Mouse (Mus musculus): ENCODE data around the gene Cbfa2t2. TPM values are rescaled to one million over a fixed set of nuclear protein-coding genes. Genes with fewer than 3 reads are reported as not detected.

Cbfa2t2 gene
- total and polyA plus RNA-seq, 2 experiments from 2014 or later: 31.3 to 57.8 TPM

- DNase-seq (ENCODE audit: low spot score): peak; percentile 72
- peak; percentile 54; the same call in 1 of the 2 replicates for ATAC-seq (ENCODE audit: low FRiP score)
- Histone ChIP-seq H3K9ac (replicated peaks; ENCODE audit: low read length, poor library complexity, severe bottlenecking) (no peak overlapping the region), H3K4me3 (ENCODE audit: low read depth, low read length) (no peak overlapping the region), H3K4me2 (ENCODE audit: low read depth, low read length, poor library complexity, severe bottlenecking) (no peak overlapping the region), H3K27ac (ENCODE audit: low read depth, low read length) (no peak overlapping the region; the same call in 1 of the 2 replicates), H3K27me3 (ENCODE audit: insufficient read depth, low read length) (no peaks in the 10 kb centered on the region), H3K36me3 (ENCODE audit: insufficient read depth, low read length) (peaks cover 13% of the 10 kb centered on the region; the same call in 1 of the 2 replicates), H3K9me3 (ENCODE audit: low read length) (no peaks in the 10 kb centered on the region), H3K4me1 (ENCODE audit: insufficient read depth, low read length) (no peaks in the 10 kb centered on the region)
- WGBS: 67% methylated on average over 2 of the region's 2 CpGs
- TF ChIP-seq CTCF (IDR thresholded peaks at IDR 0.05): no peak
Measured at GRCm38 (mm10) chr2:154399325-154399724, 37.0 kb upstream of the Cbfa2t2 start.

- TF ChIP-seq CTCF (IDR thresholded peaks at IDR 0.05): no peak
- H3K9me3 ChIP-seq (ENCODE audit: low read length): no peaks in the 10 kb centered on the region
- no peak overlapping the region for H3K4me3 ChIP-seq (ENCODE audit: low read depth, low read length)
- H3K27me3 ChIP-seq (ENCODE audit: insufficient read depth, low read length): no peaks in the 10 kb centered on the region
- no peak overlapping the region for H3K9ac ChIP-seq (replicated peaks; ENCODE audit: low read length, poor library complexity, severe bottlenecking)
- H3K4me1 ChIP-seq (ENCODE audit: insufficient read depth, low read length): peaks cover 9% of the 10 kb centered on the region; the same call in 1 of the 2 replicates
- ATAC-seq (ENCODE audit: low FRiP score) (no peak), DNase-seq (ENCODE audit: low spot score) (no peak)
- WGBS: 69% methylated on average over 1 of the region's 1 CpGs
- H3K27ac ChIP-seq (ENCODE audit: low read depth, low read length): no peak overlapping the region
- H3K4me2 ChIP-seq (ENCODE audit: low read depth, low read length, poor library complexity, severe bottlenecking): no peak overlapping the region
- peaks cover 13% of the 10 kb centered on the region; the same call in 1 of the 2 replicates for H3K36me3 ChIP-seq (ENCODE audit: insufficient read depth, low read length)
Measured at GRCm38 (mm10) chr2:154401976-154402375, 34.3 kb upstream of the Cbfa2t2 start.

- ATAC-seq (ENCODE audit: low FRiP score): 0 out of 2 replicates have a peak, but pooled peaks have one; percentile 21
Measured at GRCm38 (mm10) chr2:154402811-154403210, 33.5 kb upstream of the Cbfa2t2 start.

GRCm38 (mm10) chr2:154405447-154405994, 30.8 kb upstream of the Cbfa2t2 start:
- DNase-seq (ENCODE audit: low spot score): peak; percentile 51
- Histone ChIP-seq H3K27ac (ENCODE audit: low read depth, low read length) (0 out of 2 replicates have a peak overlapping the region, but pooled peaks have one; percentile 12), H3K4me2 (ENCODE audit: low read depth, low read length, poor library complexity, severe bottlenecking) (peak overlapping the region; percentile 69)

More at GRCm38 (mm10) chr2:154402811-154403210, 33.5 kb upstream of the Cbfa2t2 start:
- peak; percentile 69 for DNase-seq (ENCODE audit: low spot score)
- Histone ChIP-seq H3K4me1 (ENCODE audit: insufficient read depth, low read length) (peaks cover 12% of the 10 kb centered on the region; the same call in 1 of the 2 replicates), H3K9ac (replicated peaks; ENCODE audit: low read length, poor library complexity, severe bottlenecking) (no peak overlapping the region), H3K9me3 (ENCODE audit: low read length) (no peaks in the 10 kb centered on the region), H3K27ac (ENCODE audit: low read depth, low read length) (no peak overlapping the region), H3K36me3 (ENCODE audit: insufficient read depth, low read length) (peaks cover 13% of the 10 kb centered on the region; the same call in 1 of the 2 replicates), H3K4me3 (ENCODE audit: low read depth, low read length) (no peak overlapping the region), H3K4me2 (ENCODE audit: low read depth, low read length, poor library complexity, severe bottlenecking) (no peak overlapping the region), H3K27me3 (ENCODE audit: insufficient read depth, low read length) (no peaks in the 10 kb centered on the region)
- WGBS: 18% methylated on average over 7 of the region's 7 CpGs
- TF ChIP-seq CTCF (IDR thresholded peaks at IDR 0.05): no peak; the same call in 1 of the 2 replicates

GRCm38 (mm10) chr2:154407063-154407642, 29.1 kb upstream of the Cbfa2t2 start:
- Histone ChIP-seq H3K27me3 (ENCODE audit: insufficient read depth, low read length) (no peaks in the 10 kb centered on the region; the same call in 1 of the 2 replicates), H3K36me3 (ENCODE audit: insufficient read depth, low read length) (no peaks in the 10 kb centered on the region), H3K4me1 (ENCODE audit: insufficient read depth, low read length) (peaks cover 12% of the 10 kb centered on the region; the same call in 1 of the 2 replicates), H3K9me3 (ENCODE audit: low read length) (no peaks in the 10 kb centered on the region), H3K4me3 (ENCODE audit: low read depth, low read length) (peak overlapping the region; percentile 57), H3K4me2 (ENCODE audit: low read depth, low read length, poor library complexity, severe bottlenecking) (peak overlapping the region; percentile 69), H3K9ac (replicated peaks; ENCODE audit: low read length, poor library complexity, severe bottlenecking) (peak overlapping the region; percentile 75), H3K27ac (ENCODE audit: low read depth, low read length) (peak overlapping the region; percentile 65)
- no peak for TF ChIP-seq CTCF (IDR thresholded peaks at IDR 0.05)
- DNase-seq (ENCODE audit: low spot score): no peak
- ATAC-seq (ENCODE audit: low FRiP score): no peak
- WGBS: 32% methylated on average over 11 of the region's 11 CpGs

More at GRCm38 (mm10) chr2:154405447-154405994, 30.8 kb upstream of the Cbfa2t2 start:
- no peak for TF ChIP-seq CTCF (IDR thresholded peaks at IDR 0.05)
- Histone ChIP-seq H3K9me3 (ENCODE audit: low read length) (no peaks in the 10 kb centered on the region), H3K4me3 (ENCODE audit: low read depth, low read length) (no peak overlapping the region), H3K9ac (replicated peaks; ENCODE audit: low read length, poor library complexity, severe bottlenecking) (no peak overlapping the region), H3K27me3 (ENCODE audit: insufficient read depth, low read length) (no peaks in the 10 kb centered on the region; the same call in 1 of the 2 replicates), H3K36me3 (ENCODE audit: insufficient read depth, low read length) (no peaks in the 10 kb centered on the region), H3K4me1 (ENCODE audit: insufficient read depth, low read length) (peaks cover 12% of the 10 kb centered on the region; the same call in 1 of the 2 replicates)
- ATAC-seq (ENCODE audit: low FRiP score): no peak
- WGBS: 39% methylated on average over 5 of the region's 5 CpGs

All from midbrain, postnatal 0 days (tissue).